Mouse (Mus musculus): ENCODE data around the gene Fsd1.
A peak's percentile ranks its signal among the peaks of the same experiment; 100 is the strongest.

- no peak for TF ChIP-seq USF2 (IDR thresholded peaks at IDR 0.05; ENCODE audit: borderline replicate concordance in 1 of 2, insufficient read depth in 1 of 2, low read depth in 1 of 2, low read length in 2 of 2)
- no peak for TF ChIP-seq SMC3 (IDR thresholded peaks at IDR 0.05; ENCODE audit: low read depth, low read length)
- TF ChIP-seq GATA1 (IDR thresholded peaks at IDR 0.05; ENCODE audit: low read depth, low read length), result peak; percentile 64; the same call in 1 of the 2 replicates
- TF ChIP-seq CTCF (IDR thresholded peaks at IDR 0.05 in 2 of 3, conservative IDR thresholded peaks at IDR 0.05 in 1 of 3; ENCODE audit: control insufficient read depth in 1 of 3, insufficient read depth in 1 of 3, low read depth in 2 of 3, low read length in 3 of 3, poor library complexity in 1 of 3, severe bottlenecking in 1 of 3), result peak in 2 of 3 experiments; percentile 30 to 37; a peak in 4 of 6 replicates
- no peak for TF ChIP-seq UBTF (IDR thresholded peaks at IDR 0.05; ENCODE audit: borderline replicate concordance, insufficient read depth, low read depth, low read length)
- no peak for TF ChIP-seq POLR2A (IDR thresholded peaks at IDR 0.05; ENCODE audit: control insufficient read depth in 1 of 2, insufficient read depth in 1 of 2, low read depth in 1 of 2, low read length in 2 of 2, poor library complexity in 1 of 2)
These were observed 44.6 kb downstream of the Fsd1 start for GRCm38 (mm10) chr17:56030919-56031318.
